Comparison of ENCODE assay signal across 8 mouse cellular contexts in genomic region chr15:25984734-25985492, GRCm38 (mm10). TPM values are rescaled to one million over a fixed set of nuclear protein-coding genes. Genes with fewer than 3 reads are reported as not detected.
A peak's percentile ranks its signal among the peaks of the same experiment; 100 is the strongest.
DNase-seq lines count a peak whose midpoint lies in the region; ATAC-seq lines count a peak whose summit lies in the region.

No protein-coding gene starts in this region.

- H3K4me3 ChIP-seq in hindbrain, embryonic 10.5 days: peak overlapping the region; percentile 99
- H3K4me3 ChIP-seq in lung, embryonic 16.5 days (ENCODE audit: low read length): peak overlapping the region; percentile 100
- H3K4me3 ChIP-seq in stomach, embryonic 15.5 days (replicated peaks): peak overlapping the region; percentile 97

- H3K36me3 ChIP-seq in hindbrain, embryonic 10.5 days: peaks cover 32% of the 10 kb centered on the region
- H3K36me3 ChIP-seq in lung, embryonic 16.5 days (ENCODE audit: control insufficient read depth, insufficient read depth, low read length): peaks cover 13% of the 10 kb centered on the region; the same call in 1 of the 2 replicates
- H3K36me3 ChIP-seq in stomach, embryonic 15.5 days: peaks cover 15% of the 10 kb centered on the region; the same call in 1 of the 2 replicates

- H3K4me1 ChIP-seq in hindbrain, embryonic 10.5 days (replicated peaks): peaks cover 20% of the 10 kb centered on the region
- H3K4me1 ChIP-seq in lung, embryonic 16.5 days (replicated peaks; ENCODE audit: control insufficient read depth, insufficient read depth, low read length): peaks cover 10% of the 10 kb centered on the region
- H3K4me1 ChIP-seq in stomach, embryonic 15.5 days: peaks cover 13% of the 10 kb centered on the region; the same call in 1 of the 2 replicates

- H3K4me2 ChIP-seq in lung, embryonic 16.5 days (ENCODE audit: low read depth, low read length): peak overlapping the region; percentile 66
- peak overlapping the region; percentile 82 for H3K4me2 ChIP-seq in stomach, embryonic 15.5 days

- peak overlapping the region; percentile 90 for H3K27ac ChIP-seq in hindbrain, embryonic 10.5 days
- H3K27ac ChIP-seq in lung, embryonic 16.5 days (ENCODE audit: low read length): peak overlapping the region; percentile 93
- H3K27ac ChIP-seq in stomach, embryonic 15.5 days: peak overlapping the region; percentile 96

- H3K9ac ChIP-seq in lung, embryonic 16.5 days (ENCODE audit: low read length): peak overlapping the region; percentile 93
- peak overlapping the region; percentile 62 for H3K9ac ChIP-seq in stomach, embryonic 15.5 days

- ATAC-seq in lung, embryonic 16.5 days (ENCODE audit: low read depth): no peak; the same call in 1 of the 2 replicates
- ATAC-seq in stomach, embryonic 15.5 days (ENCODE audit: insufficient read depth, low FRiP score, low read depth): no peak

- no peaks in the 10 kb centered on the region for H3K27me3 ChIP-seq in hindbrain, embryonic 10.5 days (ENCODE audit: insufficient read depth, poor library complexity, severe bottlenecking)
- no peaks in the 10 kb centered on the region for H3K27me3 ChIP-seq in lung, embryonic 16.5 days (ENCODE audit: control insufficient read depth, insufficient read depth, low read depth, low read length)
- H3K27me3 ChIP-seq in stomach, embryonic 15.5 days (replicated peaks): no peaks in the 10 kb centered on the region

- peak; percentile 41 for DNase-seq in cerebellum, adult 9-11 months
- no peak for DNase-seq in cerebellum, postnatal 25 days
- DNase-seq in right cerebral cortex, postnatal 14 days: peak; percentile 9
- DNase-seq in right cerebral cortex, postnatal 4 days: no peak
- DNase-seq in hindbrain, embryonic 10.5 days (ENCODE audit: low spot score): no peak
- no peak for DNase-seq in frontal cortex, postnatal 36 days (ENCODE audit: low spot score in 2 of 2)

- H3K9me3 ChIP-seq in hindbrain, embryonic 10.5 days: no peaks in the 10 kb centered on the region
- H3K9me3 ChIP-seq in lung, embryonic 16.5 days (ENCODE audit: control insufficient read depth, low read length): no peaks in the 10 kb centered on the region
- H3K9me3 ChIP-seq in stomach, embryonic 15.5 days: no peaks in the 10 kb centered on the region

- WGBS in hindbrain, embryonic 10.5 days: under 1% methylated on average over 71 of the region's 71 CpGs
- whole genome bisulfite sequencing in lung, embryonic 16.5 days: under 1% methylated on average over 67 of the region's 71 CpGs
- under 1% methylated on average over 71 of the region's 71 CpGs for WGBS in stomach, embryonic 15.5 days

RNA-seq across cellular contexts. Expression of gene Zfp622, which starts 0.7 kb away (rescaled TPM):
- polyA plus RNA-seq in hindbrain, embryonic 10.5 days (2016; fragmentation: Nextera tagmentation; extraction: Ambion mirVana): 26.7 and 31.7 TPM in 2 replicates
- 19.4 and 22.0 TPM in 2 replicates for polyA plus RNA-seq in lung, embryonic 16.5 days (2015; fragmentation: Nextera tagmentation; extraction: Ambion mirVana)
- 31.6 and 36.0 TPM in 2 replicates for polyA plus RNA-seq in stomach, embryonic 15.5 days (2015; fragmentation: Nextera tagmentation; extraction: Ambion mirVana)

Comparison
In these comparisons a context has a peak if more than half of its experiments do, and no peak if none do; other contexts are left out.
1. DNase-seq: peak in cerebellum, adult 9-11 months (single experiment) and right cerebral cortex, postnatal 14 days (single experiment); none in cerebellum, postnatal 25 days (0 of 2), right cerebral cortex, postnatal 4 days (single experiment), hindbrain, embryonic 10.5 days (single experiment) and frontal cortex, postnatal 36 days (0 of 2).
2. Peak in every context shown above with its lines, with median percentiles within 50 percentile points of each other: H3K27ac ChIP-seq and H3K4me3 ChIP-seq.